Mouse (Mus musculus) G1E (cell line): ENCODE results near the gene Tmem223.

ENCODE experiments used
- CTCF ChIP-seq: IDR thresholded peaks from 2 replicates; pipeline ENCODE4 v1.5.1; 2012; ENCODE audit warnings: low read depth, low read length, inconsistent platforms, mixed read lengths
- GATA1 ChIP-seq: IDR thresholded peaks from 2 replicates; pipeline ENCODE4 v1.6.1; 2012; ENCODE audit warnings: borderline replicate concordance, low read length, inconsistent platforms, mixed read lengths
- GATA2 ChIP-seq: IDR thresholded peaks from 2 replicates; pipeline ENCODE4 v1.6.1; 2012; ENCODE audit warnings: low read depth, low read length, inconsistent platforms, borderline replicate concordance
- POLR2AphosphoS5 ChIP-seq: IDR thresholded peaks from 2 replicates; pipeline ENCODE4 v1.6.1; 2012; ENCODE audit warnings: low read depth, low read length, inconsistent platforms; ENCODE audit not compliant: insufficient replicate concordance

DNA sequence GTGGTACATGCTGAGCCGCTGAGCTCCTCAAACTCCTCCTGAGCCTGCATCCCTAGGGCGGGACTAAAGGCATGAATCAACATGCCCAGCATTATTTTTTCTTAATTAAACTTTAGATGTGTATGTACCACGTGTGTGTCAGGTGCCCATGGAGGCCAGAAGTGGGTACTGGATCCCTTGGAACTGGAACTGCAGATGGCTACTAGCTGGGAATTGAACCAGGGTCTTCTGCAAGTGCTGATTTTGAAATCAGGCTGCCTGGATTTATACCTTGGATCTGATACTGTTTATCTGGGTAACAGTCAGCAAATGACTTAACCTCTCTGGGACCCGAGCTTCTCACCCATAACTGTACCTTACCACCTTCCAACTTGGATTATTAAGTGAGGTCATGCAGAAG, 48.8 kb upstream of the Tmem223 start:
- no peak for TF ChIP-seq CTCF
- TF ChIP-seq GATA2: no peak
- TF ChIP-seq GATA1: no peak
- no peak for TF ChIP-seq POLR2AphosphoS5
